Mouse (Mus musculus) lung, embryonic 14.5 days (tissue): ENCODE results near the gene Mtmr10. TPM values are rescaled to one million over a fixed set of nuclear protein-coding genes. Genes with fewer than 3 reads are reported as not detected.

Experiments
- ATAC-seq: fragments of 200-750 bp; cut with Nextera tagmentation; 2 replicates; pipeline ENCODE4 v1.8.0; 2017; ENCODE audit warnings: mild to moderate bottlenecking, moderate TSS enrichment, moderate library complexity; ENCODE audit not compliant: insufficient read depth
- DNase-seq: peaks from one replicate; pipeline ENCODE4 v3.0.0-alpha.2; 2015
- H3K27ac ChIP-seq: fragments of 300-500 bp; sonication (generic); 2 replicates; pipeline ENCODE4 v1.5.1; 2014; ENCODE audit warnings: low read depth, mild to moderate bottlenecking, moderate library complexity
- H3K27me3 ChIP-seq: fragments of 300-500 bp; sonication (generic); 2 replicates; pipeline ENCODE4 v1.6.1; 2014; ENCODE audit warnings: low read length, control low read depth; ENCODE audit not compliant: insufficient read depth
- H3K36me3 ChIP-seq: fragments of 300-500 bp; sonication (generic); 2 replicates; pipeline ENCODE4 v1.6.1; 2014; ENCODE audit warnings: control low read depth; ENCODE audit not compliant: insufficient read depth
- H3K4me1 ChIP-seq: fragments of 300-500 bp; sonication (generic); 2 replicates; pipeline ENCODE4 v1.6.1; 2014; ENCODE audit warnings: antibody characterized with exemption, control low read depth; ENCODE audit not compliant: insufficient read depth
- H3K4me2 ChIP-seq: fragments of 300-500 bp; sonication (generic); 2 replicates; pipeline ENCODE4 v1.6.1; 2014; ENCODE audit warnings: mild to moderate bottlenecking
- H3K4me3 ChIP-seq: fragments of 300-500 bp; sonication (generic); 2 replicates; pipeline ENCODE4 v1.5.1; 2014; ENCODE audit warnings: low read depth, low read length
- H3K9ac ChIP-seq: fragments of 300-500 bp; sonication (generic); 2 replicates; pipeline ENCODE4 v1.6.1; 2014
- H3K9me3 ChIP-seq: fragments of 300-500 bp; sonication (generic); 2 replicates; pipeline ENCODE4 v1.6.1; 2016; ENCODE audit warnings: low read depth, low read length, control low read depth
- CTCF ChIP-seq: IDR thresholded peaks from 2 replicates; pipeline ENCODE4 v1.5.1; 2016; ENCODE audit warnings: antibody characterized with exemption, low read depth
- WGBS: fragments of 180-500 bp; shearing (Covaris S2); extraction: QIAGEN DNeasy Blood & Tissue Kit; methylation state at CpG from one replicate; pipeline ENCODE4 v1.1.7; 2014; 5-methylcytosine and 5-hydroxymethylcytosine counted together
- polyA plus RNA-seq: library from polyadenylated mRNA; unstranded; fragments of >200 nt; fragmentation: Nextera tagmentation; extraction: Ambion mirVana; gene quantifications from 2 replicates; pipeline ENCODE4 v1.2.1, GENCODE M21; 2014

Mtmr10 gene
- polyA plus RNA-seq, 1 experiment from 2014 or later, result 12.9 TPM

DNA sequence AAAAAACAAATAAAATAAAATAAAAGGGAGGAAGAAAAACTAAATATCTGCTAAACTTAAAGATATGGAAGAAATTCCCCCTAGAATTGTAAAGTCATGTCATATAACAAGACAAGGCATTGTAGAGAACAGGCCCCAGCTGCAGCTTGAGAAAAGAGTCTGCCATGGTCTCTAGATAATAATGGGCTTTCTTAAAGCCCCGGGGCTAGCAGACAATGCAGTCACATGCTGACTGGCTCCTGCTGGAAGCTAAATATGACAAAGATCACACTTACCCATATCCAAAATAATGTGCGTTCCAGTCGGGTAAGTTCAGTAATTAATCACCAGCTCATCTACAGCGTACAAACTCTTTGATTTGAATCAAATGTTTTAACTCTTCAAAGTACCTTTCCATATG is 40.7 kb upstream of the Mtmr10 start:
- WGBS, result 70% methylated on average over 4 of the region's 4 CpGs
- no peak for TF ChIP-seq CTCF
- DNase-seq, result no peak
- no peaks in the 10 kb centered on the region for H3K36me3 ChIP-seq
- no peaks in the 10 kb centered on the region for H3K9me3 ChIP-seq
- no peak for ATAC-seq
- no peaks in the 10 kb centered on the region for H3K27me3 ChIP-seq
- no peaks in the 10 kb centered on the region for H3K4me1 ChIP-seq
- H3K27ac ChIP-seq, result no peak overlapping the region
- no peak overlapping the region for H3K4me2 ChIP-seq
- no peak overlapping the region for H3K9ac ChIP-seq
- H3K4me3 ChIP-seq, result no peak overlapping the region

DNA sequence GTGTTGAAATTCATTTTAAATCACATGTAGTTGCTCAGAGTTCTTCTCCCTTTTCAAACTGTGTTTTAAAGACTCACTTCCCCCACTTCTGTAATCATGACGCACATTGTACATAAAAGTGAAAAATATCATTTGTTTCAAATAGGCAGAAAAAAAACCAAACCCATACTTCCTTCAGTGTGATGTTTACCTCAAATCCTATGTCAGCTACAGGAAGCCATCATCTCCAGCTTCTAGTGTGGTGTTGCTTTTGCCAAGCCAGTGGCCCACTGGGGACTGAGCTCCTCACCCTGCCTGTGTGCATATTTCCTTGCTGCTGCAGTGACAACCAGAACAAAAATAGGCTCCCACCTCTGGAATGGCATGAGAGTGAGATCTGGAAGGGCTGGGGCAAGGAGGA is 39.1 kb upstream of the Mtmr10 start:
- Histone ChIP-seq H3K27ac (no peak overlapping the region), H3K36me3 (no peaks in the 10 kb centered on the region), H3K9ac (no peak overlapping the region), H3K4me1 (no peaks in the 10 kb centered on the region), H3K27me3 (no peaks in the 10 kb centered on the region), H3K4me2 (no peak overlapping the region), H3K9me3 (no peaks in the 10 kb centered on the region), H3K4me3 (no peak overlapping the region)
- TF ChIP-seq CTCF, result no peak
- ATAC-seq, result no peak
- WGBS, result 67% methylated on average over 1 of the region's 1 CpGs
- DNase-seq, result no peak

GRCm38 (mm10) chr7:64249715-64250114 is 37.7 kb upstream of the Mtmr10 start:
- H3K4me2 ChIP-seq, result no peak overlapping the region
- no peak for DNase-seq
- WGBS, result 28% methylated on average over 4 of the region's 4 CpGs
- H3K36me3 ChIP-seq, result no peaks in the 10 kb centered on the region
- no peaks in the 10 kb centered on the region for H3K4me1 ChIP-seq
- H3K9me3 ChIP-seq, result no peaks in the 10 kb centered on the region
- H3K9ac ChIP-seq, result no peak overlapping the region
- H3K27me3 ChIP-seq, result no peaks in the 10 kb centered on the region
- no peak for TF ChIP-seq CTCF
- no peak overlapping the region for H3K27ac ChIP-seq
- ATAC-seq, result no peak
- no peak overlapping the region for H3K4me3 ChIP-seq

DNA sequence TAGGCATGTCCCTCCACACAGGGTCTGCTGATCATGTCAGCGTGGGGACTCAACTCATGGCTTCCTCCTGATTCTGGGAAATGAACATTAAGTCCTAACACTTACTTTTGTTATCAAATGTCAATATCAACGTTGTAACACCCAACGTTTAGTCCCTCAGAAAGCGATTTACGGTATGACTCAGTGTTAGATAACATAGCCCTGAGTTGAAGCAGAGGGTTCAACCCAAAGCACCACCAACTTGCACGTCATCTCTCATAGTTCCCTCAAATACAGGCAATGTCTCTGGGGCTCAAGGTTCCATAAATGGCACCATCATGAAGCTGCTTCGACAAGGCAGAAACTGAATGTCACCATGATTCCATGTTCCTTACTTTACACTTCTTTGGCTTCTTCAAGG is 37.0 kb upstream of the Mtmr10 start:
- ATAC-seq (no peak), DNase-seq (no peak)
- WGBS, result 81% methylated on average over 7 of the region's 7 CpGs
- no peak overlapping the region for H3K9ac ChIP-seq
- H3K4me3 ChIP-seq, result no peak overlapping the region
- no peak overlapping the region for H3K4me2 ChIP-seq
- H3K27ac ChIP-seq, result no peak overlapping the region
- H3K4me1 ChIP-seq, result no peaks in the 10 kb centered on the region
- no peak for TF ChIP-seq CTCF
- H3K27me3 ChIP-seq, result no peaks in the 10 kb centered on the region
- no peaks in the 10 kb centered on the region for H3K9me3 ChIP-seq
- no peaks in the 10 kb centered on the region for H3K36me3 ChIP-seq

- ATAC-seq (no peak), DNase-seq (no peak)
- 84% methylated on average over 3 of the region's 3 CpGs for WGBS
- no peak overlapping the region for H3K27ac ChIP-seq
- no peaks in the 10 kb centered on the region for H3K4me1 ChIP-seq
- no peak overlapping the region for H3K4me3 ChIP-seq
- no peak overlapping the region for H3K4me2 ChIP-seq
- H3K36me3 ChIP-seq, result no peaks in the 10 kb centered on the region
- no peak for TF ChIP-seq CTCF
- H3K9me3 ChIP-seq, result no peaks in the 10 kb centered on the region
- no peaks in the 10 kb centered on the region for H3K27me3 ChIP-seq
- no peak overlapping the region for H3K9ac ChIP-seq
Observed at GRCm38 (mm10) chr7:64253736-64254135, 33.7 kb upstream of the Mtmr10 start.

DNA sequence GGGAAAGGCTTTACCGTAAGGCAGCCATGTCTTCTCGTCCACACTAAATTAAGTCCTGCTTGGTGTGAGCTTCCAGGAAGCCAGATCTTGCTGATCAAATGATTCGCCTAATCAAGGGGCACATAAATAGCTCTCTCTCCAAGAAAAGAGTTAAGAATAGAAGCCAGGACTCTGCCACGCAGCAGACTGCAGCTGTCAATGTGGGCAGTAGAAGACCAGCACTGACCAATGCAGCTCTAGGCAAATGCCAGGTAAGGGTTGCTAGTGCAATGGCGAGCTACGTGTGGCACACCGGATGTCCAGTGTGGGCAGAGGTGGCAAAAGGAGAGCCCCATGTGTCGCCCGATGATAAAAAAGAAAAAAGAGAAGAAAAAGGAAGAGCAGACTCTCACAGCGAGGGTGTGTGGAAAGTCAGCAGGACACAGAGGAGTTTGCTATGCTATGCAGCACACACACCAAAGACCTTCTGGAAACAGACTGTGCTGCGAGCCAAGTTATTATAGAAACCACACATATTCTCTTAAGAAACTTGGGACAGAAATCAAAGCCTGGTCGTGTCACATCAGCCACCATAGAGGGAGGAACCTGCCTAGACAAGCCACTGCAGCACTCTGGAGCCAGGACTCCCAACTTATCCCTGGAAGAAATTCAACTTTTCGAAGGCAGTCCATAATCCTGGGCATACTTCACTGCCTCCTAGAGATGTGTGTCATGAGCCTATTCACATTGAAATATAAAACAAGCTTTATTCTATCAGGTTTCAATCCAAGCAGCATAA is 21.8 kb upstream of the Mtmr10 start:
- TF ChIP-seq CTCF, result no peak
- WGBS, result 82% methylated on average over 13 of the region's 13 CpGs
- Histone ChIP-seq H3K4me2 (no peak overlapping the region), H3K4me3 (no peak overlapping the region), H3K9me3 (no peaks in the 10 kb centered on the region; the same call in 1 of the 2 replicates), H3K4me1 (no peaks in the 10 kb centered on the region), H3K27me3 (peaks cover 22% of the 10 kb centered on the region; the same call in 1 of the 2 replicates), H3K36me3 (no peaks in the 10 kb centered on the region), H3K27ac (no peak overlapping the region), H3K9ac (no peak overlapping the region)
- DNase-seq, result no peak
- no peak for ATAC-seq

DNA sequence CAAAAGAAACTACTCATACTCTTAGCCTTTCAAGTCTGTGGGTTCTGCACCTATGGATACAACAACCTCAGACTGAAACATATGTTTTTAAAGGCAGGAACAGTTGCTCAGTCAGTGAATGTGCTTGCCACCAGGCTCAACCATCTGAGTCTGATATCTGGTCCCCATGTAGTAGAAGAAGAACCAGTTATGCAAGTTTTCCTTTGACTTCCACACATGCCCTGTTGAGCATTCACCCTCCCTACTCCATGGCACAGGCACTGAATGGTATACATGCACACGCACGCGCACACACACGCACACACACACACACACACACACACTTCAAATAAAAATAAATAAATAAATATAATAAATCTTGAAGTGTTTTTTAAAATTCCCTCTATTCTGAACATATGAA is 20.9 kb upstream of the Mtmr10 start:
- no peaks in the 10 kb centered on the region for H3K36me3 ChIP-seq
- H3K27ac ChIP-seq, result no peak overlapping the region
- peaks cover 22% of the 10 kb centered on the region; the same call in 1 of the 2 replicates for H3K27me3 ChIP-seq
- H3K4me3 ChIP-seq, result no peak overlapping the region
- no peak overlapping the region for H3K9ac ChIP-seq
- H3K4me1 ChIP-seq, result no peaks in the 10 kb centered on the region
- H3K9me3 ChIP-seq, result no peaks in the 10 kb centered on the region; the same call in 1 of the 2 replicates
- no peak for TF ChIP-seq CTCF
- H3K4me2 ChIP-seq, result no peak overlapping the region
- ATAC-seq (no peak), DNase-seq (no peak)
- WGBS, result 78% methylated on average over 4 of the region's 4 CpGs
